Mouse (Mus musculus) left cerebral cortex, adult 18-20 months (tissue): ENCODE measurements at regions not wholly inside any gene's neighbourhood (a gene's known extent, or its start where the extent isn't known, plus 50 kb on each side); places are given as distances from the start of the nearest gene placed in this dataset.

Experiments
- DNase-seq, 2 experiments: peaks; one replicate each; pipeline ENCODE4 v3.0.0; 2021 to 2022; ENCODE audit warnings: low spot score in 2 of 2, mixed read lengths in 1 of 2

- no peak for DNase-seq
Observed at GRCm38 (mm10) chr5:119739386-119739785, 68.9 kb downstream of the Tbx3 start.

GRCm38 (mm10) chr5:119741116-119741515, 70.6 kb downstream of the Tbx3 start:
- peak; percentile 57 to 66 for DNase-seq

- no peak for DNase-seq
Observed at GRCm38 (mm10) chr5:119743733-119744132, 73.3 kb downstream of the Tbx3 start.

GRCm38 (mm10) chr5:119747038-119747437, 76.6 kb downstream of the Tbx3 start:
- no peak for DNase-seq

GRCm38 (mm10) chr5:119748667-119749066, 78.2 kb downstream of the Tbx3 start:
- DNase-seq, result no peak

- DNase-seq, result no peak
Observed at GRCm38 (mm10) chr5:119749153-119749552, 78.7 kb downstream of the Tbx3 start.

- no peak for DNase-seq
Observed at GRCm38 (mm10) chr5:119755782-119756181, 76.7 kb upstream of the Tbx5 start.

- DNase-seq, result no peak
Observed at GRCm38 (mm10) chr5:119758880-119759279, 73.6 kb upstream of the Tbx5 start.

- DNase-seq, result no peak
Observed at GRCm38 (mm10) chr5:119762102-119762501, 70.4 kb upstream of the Tbx5 start.

- no peak for DNase-seq
Observed at GRCm38 (mm10) chr5:119763337-119763736, 69.1 kb upstream of the Tbx5 start.

- no peak for DNase-seq
Observed at GRCm38 (mm10) chr5:119766372-119766771, 66.1 kb upstream of the Tbx5 start.

GRCm38 (mm10) chr5:119770951-119771350, 61.5 kb upstream of the Tbx5 start:
- DNase-seq, result no peak

- DNase-seq, result no peak
Observed at GRCm38 (mm10) chr5:119776106-119776887, 56.2 kb upstream of the Tbx5 start.

GRCm38 (mm10) chr5:119777836-119778235, 54.6 kb upstream of the Tbx5 start:
- DNase-seq, result peak; percentile 5 to 41

GRCm38 (mm10) chr5:119781375-119781774, 51.1 kb upstream of the Tbx5 start:
- no peak for DNase-seq
